In genomic region chr9:35434340-35434739, GRCm38 (mm10) we compare ENCODE assay signal across 12 mouse cellular contexts.
"Had no signal": no experiment of that assay in that cellular context is flagged by ENCODE, and none has a peak within 500 bp of the region (broad histone marks: within the 10 kb centered on the region; RNA-seq: fewer than 3 reads in every experiment).

No protein-coding gene starts in this region.

- H3K4me2 ChIP-seq: liver, embryonic 11.5 days; liver, embryonic 15.5 days; stomach, embryonic 15.5 days had no signal

- DNase-seq: kidney, postnatal 10 days; kidney, postnatal 4 days; lung, adult 2 months; lung, postnatal 36 days; right cerebral cortex, postnatal 14 days; thymus, adult 2 months; thymus, postnatal 25 days had no signal

- ATAC-seq: lung, postnatal 0 days had no signal

- H3K9ac ChIP-seq: liver, embryonic 15.5 days; stomach, embryonic 15.5 days had no signal

- H3K4me1 ChIP-seq: liver, embryonic 15.5 days had no signal

- H3K9me3 ChIP-seq: liver, embryonic 15.5 days; stomach, embryonic 15.5 days had no signal

- H3K27ac ChIP-seq: layer of hippocampus, adult 2 months; liver, embryonic 15.5 days; stomach, embryonic 15.5 days had no signal

- H3K36me3 ChIP-seq: liver, embryonic 15.5 days; stomach, embryonic 15.5 days had no signal

- H3K4me3 ChIP-seq: layer of hippocampus, adult 2 months; liver, embryonic 15.5 days; stomach, embryonic 15.5 days had no signal

- H3K27me3 ChIP-seq: liver, embryonic 15.5 days; stomach, embryonic 15.5 days had no signal
